Mouse (Mus musculus) hindlimb bud, embryonic 11.5 days (tissue): ENCODE results near the gene D10Jhu81e.

Source experiments
- DNase-seq: peaks from one replicate; pipeline ENCODE4 v3.0.0-alpha.2; 2012; ENCODE audit warnings: low read depth, low spot score; ENCODE audit errors: extremely low spot score

D10Jhu81e gene

GRCm38 (mm10) chr10:78163923-78164322 is 5.7 kb downstream of the D10Jhu81e start:
- DNase-seq: no peak

DNA sequence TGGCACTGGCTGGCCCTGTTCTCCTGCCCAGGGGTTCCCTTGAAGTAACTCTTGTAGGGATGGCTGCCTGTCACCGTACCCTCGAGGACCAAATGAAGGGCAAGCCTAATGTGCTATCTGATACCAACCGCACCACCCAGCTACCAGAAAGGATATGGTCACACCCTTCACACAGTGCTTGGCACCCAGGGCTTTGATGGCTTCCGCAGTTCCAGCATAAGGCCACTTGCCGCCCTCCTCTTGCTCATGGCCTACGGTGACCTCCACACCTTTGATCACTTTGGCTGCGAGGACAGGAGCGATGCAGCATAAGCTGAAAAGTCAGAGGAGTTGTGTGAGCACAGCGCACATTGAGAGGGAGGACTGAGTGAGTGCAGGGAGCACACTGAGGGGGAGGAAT is 6.3 kb downstream of the D10Jhu81e start:
- no peak for DNase-seq

DNA sequence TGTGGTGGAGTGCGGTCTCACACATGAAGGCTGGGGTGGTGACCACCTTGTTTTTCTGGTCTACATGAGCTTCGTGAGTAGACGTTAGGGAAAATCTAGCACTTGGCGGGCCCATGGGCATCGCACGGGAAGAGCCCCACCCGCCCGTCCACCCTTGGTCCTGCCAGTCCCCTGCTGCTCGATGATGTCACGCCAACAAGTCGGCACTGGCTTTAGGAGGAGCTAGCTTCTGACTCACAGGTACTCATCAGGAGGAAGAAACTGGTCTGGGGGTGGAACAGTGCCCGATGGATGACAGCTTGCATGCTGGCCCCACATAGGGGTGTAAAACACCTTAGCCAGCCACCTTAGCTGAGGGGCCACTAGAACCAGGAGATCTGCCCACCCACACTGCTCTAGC is 6.9 kb downstream of the D10Jhu81e start:
- no peak for DNase-seq

- no peak for DNase-seq
Measured at GRCm38 (mm10) chr10:78161096-78161495, 8.5 kb downstream of the D10Jhu81e start.

DNA sequence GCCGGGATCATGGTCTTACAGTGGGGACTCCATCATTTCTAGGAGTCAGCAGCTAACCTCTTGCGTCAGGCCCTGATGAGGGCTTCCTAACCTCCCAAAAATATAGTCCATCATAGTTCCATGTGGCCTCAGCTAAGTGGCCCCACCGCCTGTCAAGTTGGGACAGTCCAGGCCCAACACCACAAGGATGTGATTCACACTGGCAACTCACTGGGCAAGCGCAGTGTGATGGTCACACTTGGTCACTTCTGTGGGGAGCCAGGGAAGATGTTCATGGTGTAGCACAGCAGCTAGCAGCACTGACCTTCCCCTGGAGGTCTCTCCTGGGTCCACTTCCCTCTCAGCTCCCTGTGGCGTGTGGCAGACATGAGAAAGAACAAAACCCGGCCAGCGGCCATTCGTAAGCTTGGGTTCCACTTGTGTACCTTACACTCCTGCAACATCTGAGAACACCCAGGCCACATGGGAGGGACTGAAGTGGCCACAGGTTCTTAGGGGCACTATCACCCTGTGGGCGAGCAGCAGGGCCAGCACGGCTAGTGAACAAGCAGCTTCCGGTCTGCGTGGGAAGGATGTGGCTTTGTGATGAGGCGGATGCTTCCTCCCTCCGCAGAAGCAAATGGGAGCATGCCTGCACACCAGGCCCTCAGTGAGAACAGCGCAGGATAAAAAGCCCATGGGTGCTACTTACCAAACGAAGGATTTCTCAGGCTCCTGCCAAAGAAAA is 9.1 kb downstream of the D10Jhu81e start:
- DNase-seq: no peak

- peak; percentile 77 for DNase-seq
Measured at GRCm38 (mm10) chr10:78159906-78160305, 9.7 kb downstream of the D10Jhu81e start.

DNA sequence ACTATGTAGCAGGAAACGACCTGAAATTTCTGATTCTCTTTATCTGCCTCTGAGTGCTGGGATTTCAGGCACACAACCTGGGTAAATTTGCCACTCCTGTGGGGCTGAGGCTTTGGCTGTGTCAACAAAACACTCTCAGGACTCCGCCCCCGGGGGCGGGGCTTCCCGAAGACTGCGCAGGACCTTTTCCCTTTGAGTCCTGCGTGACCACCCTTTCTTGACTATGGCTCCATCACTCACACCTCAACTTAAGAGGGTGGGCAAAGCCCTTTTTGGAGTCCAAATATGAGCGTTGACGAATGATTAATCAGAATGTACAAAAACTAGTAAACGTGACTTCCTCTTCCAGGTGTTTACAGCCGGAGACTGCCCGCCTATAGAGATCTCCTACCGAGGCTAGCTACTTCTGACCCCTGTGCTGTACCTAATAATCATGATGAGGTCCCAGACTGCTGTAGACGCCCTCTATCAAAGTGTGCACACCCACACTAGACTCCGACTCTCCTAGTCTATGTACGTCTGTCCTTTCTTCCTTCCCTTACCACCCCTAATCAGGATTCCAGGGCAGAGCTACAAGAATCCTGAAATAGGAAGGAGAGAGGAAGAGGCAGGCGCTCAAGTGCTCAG is 10.2 kb downstream of the D10Jhu81e start:
- no peak for DNase-seq

DNA sequence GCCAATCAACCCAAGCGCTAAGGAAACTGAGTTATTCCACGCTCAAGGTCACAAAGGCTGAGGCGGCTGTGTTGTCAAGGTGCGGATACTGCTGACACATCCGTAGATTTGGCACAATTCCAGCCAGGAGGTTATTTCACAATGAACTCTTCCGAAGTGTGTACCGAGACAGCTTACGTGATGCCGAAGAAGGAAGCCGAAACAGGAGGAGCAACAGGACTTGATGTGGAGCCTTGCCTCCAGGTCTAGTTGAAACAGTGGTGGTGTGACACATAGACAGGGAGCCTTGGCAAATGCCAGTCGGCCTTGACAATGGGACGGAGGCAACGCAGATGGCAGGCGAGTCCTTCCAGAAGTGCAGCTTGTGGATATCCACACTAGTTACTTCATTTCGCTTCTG is 11.5 kb downstream of the D10Jhu81e start:
- DNase-seq: no peak

DNA sequence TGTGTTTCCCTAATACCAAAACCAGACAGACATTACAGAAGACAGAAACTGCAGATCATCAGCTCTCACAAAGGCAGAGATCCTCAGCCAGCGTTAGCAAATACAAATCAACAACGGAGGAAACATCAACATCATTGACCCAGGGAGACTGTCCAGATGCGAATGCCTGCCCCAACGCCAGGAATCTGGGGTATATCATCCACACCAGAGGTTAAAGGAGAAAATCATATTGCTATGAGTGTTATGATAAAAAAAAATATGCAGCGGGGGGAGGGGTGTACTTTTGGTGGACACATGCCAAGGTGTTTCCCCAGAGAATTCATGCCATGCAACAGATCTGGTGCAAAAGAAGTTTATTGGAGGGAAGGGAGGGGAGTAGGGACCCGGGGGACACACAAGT is 12.7 kb downstream of the D10Jhu81e start:
- DNase-seq: no peak

GRCm38 (mm10) chr10:78148834-78149766 is 20.5 kb downstream of the D10Jhu81e start:
- DNase-seq: no peak

- DNase-seq: no peak
Measured at GRCm38 (mm10) chr10:78147908-78148441, 21.6 kb downstream of the D10Jhu81e start.

GRCm38 (mm10) chr10:78143727-78144505 is 25.7 kb downstream of the D10Jhu81e start:
- no peak for DNase-seq

GRCm38 (mm10) chr10:78140843-78141242 is 28.7 kb downstream of the D10Jhu81e start:
- DNase-seq: no peak

- no peak for DNase-seq
Measured at GRCm38 (mm10) chr10:78140251-78140600, 29.4 kb downstream of the D10Jhu81e start.

- no peak for DNase-seq
Measured at GRCm38 (mm10) chr10:78139572-78140250, 29.9 kb downstream of the D10Jhu81e start.

DNA sequence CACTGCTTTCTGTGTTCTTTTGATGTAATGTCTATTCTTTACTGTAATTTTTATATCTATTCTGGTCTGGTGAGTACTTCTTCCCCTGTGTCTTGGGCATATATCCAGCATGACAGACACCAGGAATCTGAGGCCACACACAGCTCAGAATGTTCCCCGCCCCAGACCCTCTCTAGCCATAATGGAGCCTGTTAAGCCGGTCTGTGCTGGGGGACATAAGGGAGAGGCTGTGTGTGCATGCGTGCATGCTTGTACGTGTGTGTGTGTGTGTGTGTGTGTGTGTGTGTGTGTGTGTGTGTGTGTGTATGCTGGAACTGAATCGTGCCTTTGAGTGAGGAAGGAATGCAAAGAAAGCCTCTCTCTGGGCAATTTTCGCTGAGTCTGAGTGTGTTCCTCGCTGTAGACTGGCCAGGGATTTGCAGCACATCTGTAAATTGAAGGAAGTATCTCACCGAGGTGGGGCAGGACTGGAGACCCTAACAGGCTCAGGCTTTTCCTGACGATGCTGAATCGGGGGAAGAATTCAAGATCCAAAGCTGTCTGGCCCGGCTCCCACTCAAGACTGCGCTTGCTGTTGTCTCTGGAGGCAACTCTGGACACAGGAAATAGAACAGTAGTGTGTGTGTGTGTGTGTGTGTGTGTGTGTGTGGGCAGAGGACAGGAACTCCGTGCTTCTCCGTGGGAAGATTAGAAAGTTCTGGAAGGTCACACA is 30.6 kb downstream of the D10Jhu81e start:
- no peak for DNase-seq

DNA sequence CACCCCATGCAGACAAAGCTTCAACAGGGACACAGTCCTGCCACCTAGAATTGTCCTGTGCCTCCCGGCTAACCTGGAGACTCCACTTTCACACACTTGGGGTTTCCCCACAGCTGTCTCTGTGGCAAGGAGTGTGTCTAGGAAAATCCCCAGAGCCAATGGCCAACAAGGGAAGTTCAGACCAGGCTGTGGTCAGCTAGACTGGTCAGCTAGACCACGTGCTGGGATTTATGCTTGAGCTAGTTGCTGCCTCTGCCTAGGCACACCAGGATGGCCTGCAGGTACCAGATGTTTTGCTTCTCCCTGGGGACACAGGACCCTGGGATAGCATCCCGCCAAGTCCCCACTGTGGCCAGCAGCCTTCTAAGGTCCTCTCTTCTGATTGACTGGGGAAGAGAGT is 32.4 kb downstream of the D10Jhu81e start:
- DNase-seq: no peak

DNA sequence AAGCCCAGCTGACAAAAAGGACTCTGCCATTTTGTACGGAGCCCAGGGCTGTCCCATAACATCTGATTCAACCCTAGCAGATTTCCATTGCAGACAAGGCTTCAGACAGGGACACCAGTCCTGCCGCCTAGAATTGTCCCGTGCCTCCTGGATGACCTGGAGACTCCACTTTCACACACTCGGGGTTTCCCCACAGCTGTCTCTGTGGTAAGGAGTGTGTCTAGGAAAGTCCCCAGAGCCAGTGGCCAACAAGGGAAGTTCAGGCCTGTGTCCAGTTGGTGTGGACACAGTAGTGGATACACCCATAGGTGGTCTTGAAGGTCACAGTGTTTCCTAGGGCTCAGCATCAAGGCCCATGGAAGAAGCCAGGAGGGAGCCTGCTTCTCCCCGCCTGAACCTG is 33.6 kb downstream of the D10Jhu81e start:
- DNase-seq: no peak

DNA sequence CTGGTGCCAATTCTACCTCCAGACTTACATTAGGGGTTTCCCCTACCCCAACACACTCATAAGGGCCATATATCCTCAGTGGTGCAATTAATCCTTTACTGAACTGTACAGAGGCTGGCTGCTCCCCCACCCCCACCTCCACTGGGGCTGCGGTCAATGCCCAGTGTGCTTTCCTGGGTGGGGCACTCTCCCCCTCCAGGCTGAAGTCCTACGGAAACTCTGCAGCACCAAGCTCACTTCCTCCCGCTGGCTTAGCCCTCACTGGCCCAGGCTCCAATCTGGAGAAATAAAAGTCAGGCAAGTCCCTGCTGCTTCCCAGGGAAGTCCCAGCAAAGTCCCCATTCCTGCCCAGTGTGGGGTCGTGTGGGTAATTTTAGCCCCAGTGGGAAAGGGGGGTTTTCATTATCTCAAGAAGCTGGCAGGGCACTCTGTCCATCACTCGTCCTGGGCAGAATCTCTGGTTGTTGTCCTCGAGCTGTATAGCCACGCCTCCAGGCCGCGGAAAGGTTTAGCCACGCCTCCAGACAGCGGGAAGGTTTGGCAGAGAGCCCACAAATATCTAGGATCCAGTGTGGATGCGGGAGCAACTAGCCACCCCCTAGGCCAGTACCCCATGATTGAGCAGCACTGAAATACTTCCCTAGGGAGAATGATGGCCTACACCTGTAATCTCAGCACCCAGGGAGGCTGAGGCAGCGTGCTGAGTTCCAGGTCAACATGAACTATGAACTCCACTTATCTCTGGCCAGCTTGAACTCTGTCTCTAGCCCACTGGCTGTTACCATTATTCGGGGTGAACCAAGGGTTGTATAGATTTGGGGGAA is 34.4 kb downstream of the D10Jhu81e start:
- no peak for DNase-seq
